Mouse (Mus musculus) spleen, adult 2 months (tissue): Measurements from ENCODE around the gene Pde4d.

Experiments used
- CTCF ChIP-seq: fragments of 200-500 bp; IDR thresholded peaks from 2 replicates; pipeline ENCODE4 v1.5.1; 2011; ENCODE audit warnings: mild to moderate bottlenecking, inconsistent platforms; ENCODE audit not compliant: insufficient read depth, insufficient read length, insufficient replicate concordance; ENCODE audit errors: extremely low read depth
- POLR2A ChIP-seq: fragments of 200-500 bp; IDR thresholded peaks from 2 replicates; pipeline ENCODE4 v1.6.1; 2011; ENCODE audit warnings: low read depth, low read length, inconsistent platforms

GRCm38 (mm10) chr13:109641562-109641961, 1191.8 kb downstream of the Pde4d start:
- TF ChIP-seq CTCF (no peak), POLR2A (no peak)
